Mouse (Mus musculus): Measurements from ENCODE around the gene Hdac6.

- TF ChIP-seq POLR2A (IDR thresholded peaks at IDR 0.05; ENCODE audit: extremely low read depth, insufficient read depth, low read length) (peak; percentile 60), CTCF (IDR thresholded peaks at IDR 0.05; ENCODE audit: extremely low read depth, insufficient read depth, low read length) (no peak)
Observed at GRCm38 (mm10) chrX:7898880-7899874, 48.5 kb downstream of the Hdac6 start, which contains the start of the genes Pqbp1 and Timm17b.

All from cortical plate, adult 2 months (tissue).